Mouse (Mus musculus) embryonic facial prominence, embryonic 10.5 days (tissue): ENCODE results near the gene Saxo1. TPM values are rescaled to one million over a fixed set of nuclear protein-coding genes. Genes with fewer than 3 reads are reported as not detected.

Experiments used
- DNase-seq: peaks from one replicate; pipeline ENCODE4 v3.0.0-alpha.2; 2017; ENCODE audit warnings: low spot score
- H3K27ac ChIP-seq: fragments of 300-500 bp; sonication (generic); replicated peaks from 2 replicates; pipeline ENCODE4 v1.5.1; 2016; ENCODE audit warnings: mild to moderate bottlenecking
- H3K27me3 ChIP-seq: fragments of 300-500 bp; sonication (generic); replicated peaks from 2 replicates; pipeline ENCODE4 v1.6.1; 2016; ENCODE audit warnings: low read depth, mild to moderate bottlenecking; ENCODE audit not compliant: poor library complexity, severe bottlenecking
- H3K36me3 ChIP-seq: fragments of 300-500 bp; sonication (generic); replicated peaks from 2 replicates; pipeline ENCODE4 v1.6.1; 2016; ENCODE audit warnings: mild to moderate bottlenecking, moderate library complexity
- H3K4me1 ChIP-seq: fragments of 300-500 bp; sonication (generic); 2 replicates; pipeline ENCODE4 v1.6.1; 2016
- H3K4me3 ChIP-seq: fragments of 300-500 bp; sonication (generic); 2 replicates; pipeline ENCODE4 v1.5.1; 2016; ENCODE audit warnings: mild to moderate bottlenecking, moderate library complexity
- H3K9me3 ChIP-seq: fragments of 300-500 bp; sonication (generic); 2 replicates; pipeline ENCODE4 v1.6.1; 2016; ENCODE audit warnings: mild to moderate bottlenecking
- WGBS: fragments of 180-500 bp; shearing (Covaris S2); methylation state at CpG from one replicate; pipeline ENCODE4 v1.1.7; 2016; 5-methylcytosine and 5-hydroxymethylcytosine counted together
- polyA plus RNA-seq: library from polyadenylated mRNA; unstranded; fragments of >200 nt; fragmentation: Nextera tagmentation; extraction: Ambion mirVana; gene quantifications from 2 replicates; pipeline ENCODE4 v1.2.1, GENCODE M21; 2016

Saxo1 gene
- polyA plus RNA-seq, 1 experiment from 2014 or later: not detected

DNA sequence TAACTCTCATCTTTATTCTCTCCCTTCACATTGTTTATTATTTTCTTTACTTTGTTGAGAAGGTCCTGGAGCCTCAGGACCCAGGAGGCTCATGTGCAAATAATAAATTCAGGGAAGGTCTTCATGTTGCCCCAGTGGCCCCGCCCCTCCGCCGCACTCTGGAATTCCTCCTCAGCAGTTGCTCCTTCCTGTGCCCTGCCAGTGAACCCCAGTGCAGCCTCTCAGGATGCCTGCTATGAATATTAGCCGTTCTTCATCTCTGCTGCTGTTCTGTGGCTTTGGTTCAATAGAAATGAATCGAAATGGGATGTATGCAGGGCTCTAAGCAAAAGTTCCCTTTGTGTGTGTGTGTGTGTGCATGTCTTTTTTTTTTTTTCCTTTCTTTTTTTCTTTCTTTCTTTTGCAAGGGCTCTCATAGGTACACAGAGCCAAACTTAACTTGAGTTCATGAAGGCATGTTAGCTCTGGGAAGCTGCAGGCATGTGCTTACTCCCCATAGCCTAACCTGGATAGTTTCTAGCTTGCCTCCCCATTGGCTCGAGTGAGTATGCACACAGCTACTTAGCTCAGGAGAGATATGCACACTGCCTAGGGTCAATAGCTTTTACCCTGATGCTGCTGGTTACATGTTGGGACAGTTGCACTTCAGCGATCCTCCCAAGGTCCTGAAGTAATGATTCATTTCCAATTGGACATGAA is 151.5 kb downstream of the Saxo1 start:
- WGBS: 63% methylated on average over 7 of the region's 7 CpGs
- peak; percentile 74 for DNase-seq
- Histone ChIP-seq H3K9me3 (no peaks in the 10 kb centered on the region), H3K4me3 (no peak overlapping the region), H3K36me3 (no peaks in the 10 kb centered on the region), H3K27me3 (no peaks in the 10 kb centered on the region), H3K27ac (peak overlapping the region; percentile 71), H3K4me1 (peaks cover 21% of the 10 kb centered on the region)

DNA sequence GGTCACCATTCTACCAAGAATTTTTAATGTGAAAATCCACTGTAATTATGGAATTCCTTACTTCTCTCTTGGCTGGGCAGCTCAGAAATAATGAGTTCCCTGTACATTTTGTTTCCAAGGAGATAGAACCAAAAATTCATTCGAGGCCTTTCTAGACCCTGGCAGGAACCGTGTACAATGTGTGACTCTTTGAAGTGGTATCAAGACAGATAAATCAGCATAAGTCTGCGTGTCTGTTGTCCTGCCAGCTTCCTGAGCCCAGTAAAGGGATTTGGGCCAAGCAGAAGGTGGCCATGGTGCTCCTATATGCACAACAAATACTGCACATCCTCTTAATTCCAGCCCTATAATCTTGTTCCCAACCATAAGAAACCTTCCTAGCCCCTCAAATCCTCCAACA is 157.0 kb downstream of the Saxo1 start:
- 75% methylated on average over 3 of the region's 3 CpGs for WGBS
- no peaks in the 10 kb centered on the region for H3K9me3 ChIP-seq
- no peak overlapping the region for H3K4me3 ChIP-seq
- DNase-seq: no peak
- no peaks in the 10 kb centered on the region for H3K36me3 ChIP-seq
- no peaks in the 10 kb centered on the region for H3K27me3 ChIP-seq
- H3K27ac ChIP-seq: no peak overlapping the region
- peaks cover 6% of the 10 kb centered on the region for H3K4me1 ChIP-seq

DNA sequence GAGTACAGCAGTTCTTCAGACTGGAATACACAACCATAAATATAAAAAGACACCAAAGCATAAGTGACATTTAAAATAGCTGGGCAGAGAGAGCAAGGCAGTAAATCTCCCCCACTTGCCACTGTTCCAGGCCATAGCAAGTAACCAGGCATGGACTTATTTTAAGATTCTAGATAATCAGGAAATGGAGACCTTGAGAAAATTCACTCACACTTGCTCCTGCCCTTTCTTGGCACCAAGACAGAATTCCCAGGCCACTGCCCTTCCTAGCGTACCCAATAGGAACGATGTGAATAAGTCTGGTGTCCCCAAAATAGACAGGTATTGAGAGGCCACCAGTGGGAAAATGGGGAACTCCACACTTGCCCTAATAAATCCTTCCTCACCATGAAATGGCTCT is 160.7 kb downstream of the Saxo1 start:
- Histone ChIP-seq H3K27me3 (no peaks in the 10 kb centered on the region), H3K27ac (no peak overlapping the region)
- WGBS: 93% methylated on average over 2 of the region's 2 CpGs

DNA sequence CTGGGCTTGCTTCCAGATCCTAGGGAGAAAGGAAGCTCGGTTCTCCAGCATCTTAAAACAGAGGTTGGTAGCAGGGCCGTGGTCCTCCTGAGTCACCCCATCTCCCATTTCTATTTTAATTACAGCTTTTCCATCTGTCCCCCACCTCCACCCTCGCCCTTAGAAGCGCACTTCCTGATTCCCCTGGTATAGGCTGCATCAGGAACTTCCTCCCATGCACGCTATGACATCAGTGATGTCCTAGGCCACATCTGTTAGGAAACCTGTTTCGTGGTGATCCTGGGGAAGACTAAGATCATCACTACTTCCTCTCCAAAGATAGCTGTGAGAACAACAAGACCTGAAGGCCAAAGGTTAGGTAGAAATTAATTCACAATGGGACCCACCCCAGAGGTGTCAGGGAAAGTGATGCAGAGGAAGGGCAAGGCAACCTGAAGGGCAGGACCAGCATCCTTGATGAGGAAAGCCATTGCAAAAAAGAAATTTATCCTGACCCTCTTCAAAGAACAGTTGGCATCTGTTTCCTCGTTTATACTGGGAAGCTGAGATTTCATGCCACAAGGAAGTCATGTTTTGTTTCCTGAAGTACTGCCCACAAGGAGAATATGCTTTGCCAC is 161.3 kb downstream of the Saxo1 start:
- Histone ChIP-seq H3K4me3 (no peak overlapping the region), H3K36me3 (no peaks in the 10 kb centered on the region), H3K4me1 (no peaks in the 10 kb centered on the region), H3K27me3 (no peaks in the 10 kb centered on the region), H3K27ac (no peak overlapping the region), H3K9me3 (no peaks in the 10 kb centered on the region)
- no peak for DNase-seq
- 84% methylated on average over 7 of the region's 7 CpGs for WGBS

More for the DNA sequence above, 160.7 kb downstream of the Saxo1 start:
- no peaks in the 10 kb centered on the region for H3K4me1 ChIP-seq
- H3K36me3 ChIP-seq: no peaks in the 10 kb centered on the region
- no peak for DNase-seq
- no peaks in the 10 kb centered on the region for H3K9me3 ChIP-seq
- H3K4me3 ChIP-seq: no peak overlapping the region

DNA sequence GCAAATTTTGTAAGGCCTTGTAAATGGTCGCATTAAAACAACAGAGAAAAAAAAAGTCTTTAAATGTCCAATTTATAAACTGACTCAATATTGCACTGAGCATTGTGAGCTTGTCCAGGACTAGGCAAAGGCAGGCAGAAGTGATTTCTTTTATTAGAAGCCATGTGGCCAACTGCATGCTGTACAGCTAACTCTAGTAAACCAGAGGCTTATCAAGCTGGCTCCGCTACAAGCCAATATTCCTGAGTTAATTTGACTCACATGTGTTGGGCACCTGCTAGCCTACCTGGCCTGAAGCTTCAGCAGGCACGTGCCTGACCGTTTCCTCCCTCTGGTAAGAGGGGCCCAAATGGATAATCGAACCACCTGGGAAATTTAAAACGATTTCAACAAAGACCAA is 162.5 kb downstream of the Saxo1 start:
- no peaks in the 10 kb centered on the region for H3K36me3 ChIP-seq
- no peak overlapping the region for H3K4me3 ChIP-seq
- H3K27me3 ChIP-seq: no peaks in the 10 kb centered on the region
- H3K27ac ChIP-seq: no peak overlapping the region
- no peaks in the 10 kb centered on the region for H3K4me1 ChIP-seq
- 85% methylated on average over 6 of the region's 6 CpGs for WGBS
- DNase-seq: no peak
- H3K9me3 ChIP-seq: no peaks in the 10 kb centered on the region

Other genes starting within 250 kb of the Saxo1 start
- 60.7 and 66.2 TPM in 2 replicates for gene Rraga, start 17.3 kb upstream of the Saxo1 start, polyA plus RNA-seq
- gene Haus6, start 53.7 kb upstream of the Saxo1 start, polyA plus RNA-seq: 30.3 and 31.7 TPM in 2 replicates
- 70.4 and 75.4 TPM in 2 replicates for gene Plin2, start 111.7 kb upstream of the Saxo1 start, polyA plus RNA-seq
- 6.1 and 6.2 TPM in 2 replicates for gene Dennd4c, start 190.2 kb upstream of the Saxo1 start, polyA plus RNA-seq